Mouse (Mus musculus) gastrocnemius, postnatal 25 days (tissue): ENCODE data around the gene Rufy1. TPM values are rescaled to one million over a fixed set of nuclear protein-coding genes. Genes with fewer than 3 reads are reported as not detected.

Experiments
- DNase-seq: peaks from one replicate; pipeline ENCODE4 v3.0.0; 2022
- microRNA-seq, 2 experiments: library from miRNA; unstranded; fragments of <30 nt; microRNA quantifications; one replicate each; pipeline ENCODE4 v1.2.0; 2021; ENCODE audit warnings: borderline replicate concordance in 2 of 2
- total RNA-seq, 2 experiments: library from RNA; stranded (reverse); gene quantifications; 1 replicate in 1 of 2; 2 replicates in 1 of 2; pipeline ENCODE4 v1.2.3; 2021

Gene Rufy1
- total RNA-seq, 2 experiments from 2014 or later = 17.9 to 21.6 TPM

DNA sequence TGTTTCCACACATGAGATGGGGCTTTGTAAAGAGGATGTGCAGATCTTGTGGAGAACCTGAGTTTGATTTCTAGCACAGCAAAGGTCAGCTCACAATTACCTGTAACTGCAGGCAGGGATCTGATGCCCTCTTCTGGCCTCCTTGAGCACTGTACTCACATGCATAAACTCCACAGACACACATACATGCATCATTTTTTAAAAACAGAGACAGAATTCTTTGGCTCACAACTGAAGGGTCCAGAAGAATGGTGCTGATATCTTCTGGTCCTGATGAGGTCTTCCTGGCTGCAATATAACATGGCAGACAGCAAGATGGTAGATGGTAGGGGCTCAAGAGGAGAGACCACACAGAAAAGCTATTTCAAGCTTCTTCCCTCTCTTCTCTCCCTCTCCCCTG, 76.8 kb downstream of the Rufy1 start, which contains the start of gene Cby3:
Gene Cby3, plus strand, starts transcription at position 301 of the 400 bp plus-strand sequence.
- DNase-seq = no peak

DNA sequence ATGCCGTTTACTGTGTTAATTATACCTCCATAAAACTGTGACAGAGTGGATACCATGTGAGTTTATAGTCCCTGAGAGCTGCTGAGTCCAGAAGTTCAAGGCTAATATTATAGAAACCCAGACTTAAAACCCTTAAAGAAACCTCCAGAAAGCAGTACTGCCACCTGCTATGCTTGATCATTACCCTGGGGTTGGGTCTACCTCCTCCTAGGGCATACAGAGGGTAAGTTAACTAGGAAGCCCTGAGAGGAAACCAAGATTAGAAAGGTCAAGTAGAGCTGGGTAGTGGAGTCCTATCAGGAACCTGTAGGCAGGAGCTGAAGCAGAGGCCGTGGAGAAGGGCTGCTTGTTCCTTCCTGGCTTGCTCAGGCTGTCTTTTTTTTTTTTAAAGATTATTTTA, 78.7 kb downstream of the Rufy1 start:
- no peak for DNase-seq

DNA sequence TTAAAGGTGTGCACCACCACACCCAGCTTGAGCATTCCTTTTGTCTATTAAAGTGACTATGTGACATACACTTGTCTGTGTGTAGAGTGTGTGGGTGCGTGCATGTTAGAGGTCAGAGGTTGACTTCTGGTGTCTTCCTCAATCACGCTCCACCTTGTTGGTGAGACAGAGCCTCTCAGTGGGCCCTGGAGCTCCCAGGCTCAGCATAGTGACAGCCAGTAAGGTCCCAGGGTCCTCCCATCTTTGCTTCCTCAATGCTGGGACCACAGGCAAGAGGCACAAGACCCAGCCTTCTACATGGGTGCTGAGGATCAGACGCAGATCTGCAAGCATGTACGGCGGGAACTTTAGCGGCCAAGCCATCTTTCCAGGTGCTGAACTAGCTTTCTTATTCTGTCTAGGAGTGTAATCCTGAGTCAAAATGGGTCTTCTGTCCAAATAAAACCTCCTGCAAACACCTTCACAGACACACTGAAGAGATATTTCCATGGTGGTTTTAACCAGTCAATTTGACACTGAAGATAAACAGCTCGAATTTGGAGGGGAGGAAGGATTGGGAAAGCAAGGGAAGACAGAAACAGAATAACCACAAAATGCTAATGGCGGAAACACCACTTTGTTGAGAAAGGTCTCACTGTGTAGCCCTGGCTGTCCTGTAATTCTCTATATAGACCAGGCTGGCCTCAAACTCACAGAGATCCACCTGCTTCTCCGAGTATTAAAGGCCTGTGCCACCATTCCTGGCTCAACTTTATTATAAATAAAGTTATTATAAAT, 84.5 kb downstream of the Rufy1 start:
- DNase-seq = no peak

DNA sequence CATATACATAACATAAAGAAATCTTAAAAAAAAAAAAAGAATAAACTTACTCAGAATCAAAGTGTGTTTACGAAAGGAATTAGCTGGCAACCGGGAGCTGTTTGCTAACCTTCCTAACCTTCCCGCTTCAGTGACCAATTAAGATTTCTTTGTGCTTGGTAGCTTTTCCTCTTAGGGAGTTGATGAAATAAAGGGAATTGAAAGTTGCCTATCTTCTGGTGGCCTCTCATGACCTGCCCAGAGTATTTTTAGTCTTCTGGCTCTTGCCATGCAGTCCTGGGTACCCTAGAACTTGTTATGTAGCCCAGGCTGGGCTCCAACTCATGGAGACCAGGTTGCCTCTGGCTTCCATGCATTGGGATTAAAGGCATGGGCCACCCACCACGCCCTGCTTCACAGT, 85.4 kb downstream of the Rufy1 start:
- DNase-seq = no peak

Small RNA genes lying within 50 kb of the gene (microRNA-seq; reads per million reads assigned to microRNA genes)
- 0 reads per million in 2 experiments for gene Mir804

Other genes starting within 250 kb of the Rufy1 start
- 100 to 1,000 TPM; 335 to 433 TPM for gene Sqstm1, start 220.3 kb downstream of the Rufy1 start, total RNA-seq
- 10 to 100 TPM; 27.6 to 38.9 TPM for gene Mgat4b, start 220.2 kb downstream of the Rufy1 start, total RNA-seq
- 1 to 10 TPM; 2.9 to 3.7 TPM for gene Ltc4s, start 192.5 kb downstream of the Rufy1 start, total RNA-seq
- gene Maml1, start 138.8 kb downstream of the Rufy1 start, total RNA-seq = 1 to 10 TPM; 5.1 to 5.8 TPM
- gene Canx, start 105.5 kb downstream of the Rufy1 start, total RNA-seq = 100 to 1,000 TPM in 1 of 2 experiments, 10 to 100 TPM in 1; 98.6 to 108 TPM
- gene Cby3, start 76.7 kb downstream of the Rufy1 start, total RNA-seq = not detected
- gene Hnrnph1, start 54.1 kb downstream of the Rufy1 start, total RNA-seq = 10 to 100 TPM; 79.5 to 83.6 TPM
- 10 to 100 TPM; 15.1 to 16.4 TPM for gene Adamts2, start 171.0 kb upstream of the Rufy1 start, total RNA-seq